Mouse (Mus musculus): ENCODE data around the gene Rfng. TPM values are rescaled to one million over a fixed set of nuclear protein-coding genes. Genes with fewer than 3 reads are reported as not detected.

Rfng gene
- not detected for polyA plus RNA-seq (2014; fragmentation: Illumina TruSeq; extraction: RNeasy Lipid Tissue Mini Kit (QIAGEN cat#74804); ENCODE audit: low read depth, low replicate concordance)

GRCm38 (mm10) chr11:120784064-120784791 lies at the start of gene Rfng, which contains the start of gene Gps1:
Gene Rfng, minus strand, starts transcription at chr11:120784207.
Gene Gps1, plus strand, starts transcription at chr11:120784272.

DNA sequence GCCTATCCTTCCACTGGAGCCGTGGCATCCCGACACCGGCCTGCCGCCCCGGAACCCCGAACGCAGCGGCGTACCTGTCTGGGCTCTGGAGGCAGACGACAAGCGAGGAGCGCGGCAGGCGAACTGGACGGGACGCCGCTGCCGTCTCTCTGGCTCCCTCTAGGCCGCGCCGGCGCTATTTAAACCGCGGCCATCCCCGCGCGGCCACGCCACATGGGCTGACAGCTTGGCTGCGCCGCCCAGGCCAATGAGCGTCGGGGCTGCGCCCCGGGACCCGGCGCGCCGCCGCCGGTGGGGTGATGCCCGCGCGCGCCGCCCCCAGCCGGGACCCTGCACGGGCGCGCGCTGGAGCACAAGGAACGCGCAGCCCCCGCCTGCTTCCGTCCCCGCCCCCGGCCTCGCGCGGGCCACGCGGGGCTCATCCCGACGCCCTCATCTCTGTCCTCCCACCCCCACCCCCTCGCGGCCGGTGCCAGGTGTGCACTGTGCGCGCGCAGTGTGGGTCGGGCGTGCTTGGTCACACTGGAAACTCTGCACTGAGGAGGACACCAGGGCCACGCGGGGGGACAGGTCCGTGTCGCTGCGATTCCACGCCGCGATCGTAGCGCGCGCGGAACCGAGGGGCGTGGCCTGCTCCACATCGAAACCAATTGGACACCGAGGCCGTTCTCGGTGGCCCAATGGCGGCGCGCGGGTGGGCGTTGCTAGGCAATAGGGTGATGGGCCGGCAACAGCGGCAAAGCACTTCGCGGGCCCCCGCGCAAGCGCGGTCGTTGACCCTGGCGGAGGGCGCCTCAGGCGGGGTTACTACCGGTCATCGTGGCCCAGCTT lies 40.2 kb upstream of the Rfng start, which contains the start of gene Fasn:
Gene Fasn, minus strand, starts transcription at position 592 of the 831 bp plus-strand sequence.

GRCm38 (mm10) chr11:120795756-120796613 lies 12.0 kb upstream of the Rfng start, which contains the start of gene Dus1l:
Gene Dus1l, minus strand, starts transcription at chr11:120796403.

GRCm38 (mm10) chr11:120762672-120763041 lies 21.4 kb downstream of the Rfng start, which contains the start of gene Hmga1b:
Gene Hmga1b, plus strand, starts transcription at chr11:120762794.

GRCm38 (mm10) chr11:120731858-120732680 lies 51.9 kb downstream of the Rfng start, which contains the start of gene Cbr2:
Gene Cbr2, minus strand, starts transcription at chr11:120732114.

Other genes starting within 250 kb of the Rfng start
- 1.0 TPM for gene Mcrip1, start 234.5 kb downstream of the Rfng start, polyA plus RNA-seq (2014; fragmentation: Illumina TruSeq; extraction: RNeasy Lipid Tissue Mini Kit (QIAGEN cat#74804); ENCODE audit: low read depth, low replicate concordance)
- not detected for gene Ppp1r27, start 233.1 kb downstream of the Rfng start, polyA plus RNA-seq (2014; fragmentation: Illumina TruSeq; extraction: RNeasy Lipid Tissue Mini Kit (QIAGEN cat#74804); ENCODE audit: low read depth, low replicate concordance)
- gene P4hb, start 211.0 kb downstream of the Rfng start, polyA plus RNA-seq (2014; fragmentation: Illumina TruSeq; extraction: RNeasy Lipid Tissue Mini Kit (QIAGEN cat#74804); ENCODE audit: low read depth, low replicate concordance) = 183 TPM
- 32.9 TPM for gene Arhgdia, start 202.6 kb downstream of the Rfng start, polyA plus RNA-seq (2014; fragmentation: Illumina TruSeq; extraction: RNeasy Lipid Tissue Mini Kit (QIAGEN cat#74804); ENCODE audit: low read depth, low replicate concordance)
- 20.8 TPM for gene Alyref, start 185.8 kb downstream of the Rfng start, polyA plus RNA-seq (2014; fragmentation: Illumina TruSeq; extraction: RNeasy Lipid Tissue Mini Kit (QIAGEN cat#74804); ENCODE audit: low read depth, low replicate concordance)
- gene Anapc11, start 185.8 kb downstream of the Rfng start, polyA plus RNA-seq (2014; fragmentation: Illumina TruSeq; extraction: RNeasy Lipid Tissue Mini Kit (QIAGEN cat#74804); ENCODE audit: low read depth, low replicate concordance) = 10.3 TPM
- not detected for gene Npb, start 175.7 kb downstream of the Rfng start, polyA plus RNA-seq (2014; fragmentation: Illumina TruSeq; extraction: RNeasy Lipid Tissue Mini Kit (QIAGEN cat#74804); ENCODE audit: low read depth, low replicate concordance)
- 14.4 TPM for gene Pcyt2, start 166.3 kb downstream of the Rfng start, polyA plus RNA-seq (2014; fragmentation: Illumina TruSeq; extraction: RNeasy Lipid Tissue Mini Kit (QIAGEN cat#74804); ENCODE audit: low read depth, low replicate concordance)
- 7.9 TPM for gene Sirt7, start 159.0 kb downstream of the Rfng start, polyA plus RNA-seq (2014; fragmentation: Illumina TruSeq; extraction: RNeasy Lipid Tissue Mini Kit (QIAGEN cat#74804); ENCODE audit: low read depth, low replicate concordance)
- 17.5 TPM for gene Mafg, start 150.6 kb downstream of the Rfng start, polyA plus RNA-seq (2014; fragmentation: Illumina TruSeq; extraction: RNeasy Lipid Tissue Mini Kit (QIAGEN cat#74804); ENCODE audit: low read depth, low replicate concordance)
- gene Pycr1, start 140.4 kb downstream of the Rfng start, polyA plus RNA-seq (2014; fragmentation: Illumina TruSeq; extraction: RNeasy Lipid Tissue Mini Kit (QIAGEN cat#74804); ENCODE audit: low read depth, low replicate concordance) = 0.52 TPM
- gene Myadml2, start 136.0 kb downstream of the Rfng start, polyA plus RNA-seq (2014; fragmentation: Illumina TruSeq; extraction: RNeasy Lipid Tissue Mini Kit (QIAGEN cat#74804); ENCODE audit: low read depth, low replicate concordance) = not detected
- gene Notum, start 123.0 kb downstream of the Rfng start, polyA plus RNA-seq (2014; fragmentation: Illumina TruSeq; extraction: RNeasy Lipid Tissue Mini Kit (QIAGEN cat#74804); ENCODE audit: low read depth, low replicate concordance) = not detected
- gene Aspscr1, start 111.2 kb downstream of the Rfng start, polyA plus RNA-seq (2014; fragmentation: Illumina TruSeq; extraction: RNeasy Lipid Tissue Mini Kit (QIAGEN cat#74804); ENCODE audit: low read depth, low replicate concordance) = 2.4 TPM
- 1.7 TPM for gene Cenpx, start 70.5 kb downstream of the Rfng start, polyA plus RNA-seq (2014; fragmentation: Illumina TruSeq; extraction: RNeasy Lipid Tissue Mini Kit (QIAGEN cat#74804); ENCODE audit: low read depth, low replicate concordance)
- 0.47 TPM for gene Lrrc45, start 70.3 kb downstream of the Rfng start, polyA plus RNA-seq (2014; fragmentation: Illumina TruSeq; extraction: RNeasy Lipid Tissue Mini Kit (QIAGEN cat#74804); ENCODE audit: low read depth, low replicate concordance)
- gene Rac3, start 62.7 kb downstream of the Rfng start, polyA plus RNA-seq (2014; fragmentation: Illumina TruSeq; extraction: RNeasy Lipid Tissue Mini Kit (QIAGEN cat#74804); ENCODE audit: low read depth, low replicate concordance) = not detected
- gene Dcxr, start 56.9 kb downstream of the Rfng start, polyA plus RNA-seq (2014; fragmentation: Illumina TruSeq; extraction: RNeasy Lipid Tissue Mini Kit (QIAGEN cat#74804); ENCODE audit: low read depth, low replicate concordance) = not detected
- gene Cbr2, start 52.1 kb downstream of the Rfng start, polyA plus RNA-seq (2014; fragmentation: Illumina TruSeq; extraction: RNeasy Lipid Tissue Mini Kit (QIAGEN cat#74804); ENCODE audit: low read depth, low replicate concordance) = 1.2 TPM
- not detected for gene Hmga1b, start 21.4 kb downstream of the Rfng start, polyA plus RNA-seq (2014; fragmentation: Illumina TruSeq; extraction: RNeasy Lipid Tissue Mini Kit (QIAGEN cat#74804); ENCODE audit: low read depth, low replicate concordance)
- gene Gps1, start 65 bp upstream of the Rfng start, polyA plus RNA-seq (2014; fragmentation: Illumina TruSeq; extraction: RNeasy Lipid Tissue Mini Kit (QIAGEN cat#74804); ENCODE audit: low read depth, low replicate concordance) = 30.7 TPM
- gene Dus1l, start 12.2 kb upstream of the Rfng start, polyA plus RNA-seq (2014; fragmentation: Illumina TruSeq; extraction: RNeasy Lipid Tissue Mini Kit (QIAGEN cat#74804); ENCODE audit: low read depth, low replicate concordance) = 4.8 TPM
- gene Fasn, start 40.3 kb upstream of the Rfng start, polyA plus RNA-seq (2014; fragmentation: Illumina TruSeq; extraction: RNeasy Lipid Tissue Mini Kit (QIAGEN cat#74804); ENCODE audit: low read depth, low replicate concordance) = 10.8 TPM
- 1.2 TPM for gene Ccdc57, start 148.7 kb upstream of the Rfng start, polyA plus RNA-seq (2014; fragmentation: Illumina TruSeq; extraction: RNeasy Lipid Tissue Mini Kit (QIAGEN cat#74804); ENCODE audit: low read depth, low replicate concordance)
- 0.12 TPM for gene Slc16a3, start 164.3 kb upstream of the Rfng start, polyA plus RNA-seq (2014; fragmentation: Illumina TruSeq; extraction: RNeasy Lipid Tissue Mini Kit (QIAGEN cat#74804); ENCODE audit: low read depth, low replicate concordance)
- 73.3 TPM for gene Csnk1d, start 207.1 kb upstream of the Rfng start, polyA plus RNA-seq (2014; fragmentation: Illumina TruSeq; extraction: RNeasy Lipid Tissue Mini Kit (QIAGEN cat#74804); ENCODE audit: low read depth, low replicate concordance)

All from adrenal gland, adult 10 weeks (tissue).